Mouse (Mus musculus) liver (tissue): ENCODE data around the gene Dand5.

Source experiments
- DNase-seq: peaks from one replicate; pipeline ENCODE4 v3.0.0-alpha.2; 2020; ENCODE audit warnings: mixed read lengths

Dand5 gene

GRCm38 (mm10) chr8:84822723-84823122, at the start of gene Dand5:
Gene Dand5 (minus strand): TSS chr8:84822823.
- no peak for DNase-seq

GRCm38 (mm10) chr8:84871376-84872308, 49.0 kb upstream of the Dand5 start, which contains the start of gene Syce2:
Gene Syce2 (plus strand): TSS chr8:84872111.
- DNase-seq, result peak; percentile 93

- DNase-seq, result peak; percentile 93
These were observed 34.3 kb upstream of the Dand5 start, which contains the start of gene Farsa for GRCm38 (mm10) chr8:84856864-84857441. Gene Farsa (plus strand): TSS chr8:84856989.

- DNase-seq, result no peak
These were observed 33.8 kb upstream of the Dand5 start for GRCm38 (mm10) chr8:84856434-84856833.

GRCm38 (mm10) chr8:84847684-84848435, 25.2 kb upstream of the Dand5 start:
- peak; percentile 59 for DNase-seq

GRCm38 (mm10) chr8:84846722-84847572, 24.3 kb upstream of the Dand5 start, which contains the start of gene Calr:
Gene Calr (minus strand): TSS chr8:84846934.
- peak; percentile 100 for DNase-seq

GRCm38 (mm10) chr8:84846094-84846721, 23.6 kb upstream of the Dand5 start:
- DNase-seq, result no peak

- peak; percentile 65 for DNase-seq
These were observed 22.9 kb upstream of the Dand5 start for GRCm38 (mm10) chr8:84845355-84846093.

GRCm38 (mm10) chr8:84844397-84845070, 21.9 kb upstream of the Dand5 start:
- no peak for DNase-seq

- no peak for DNase-seq
These were observed 18.9 kb upstream of the Dand5 start for GRCm38 (mm10) chr8:84841514-84841913.

GRCm38 (mm10) chr8:84840248-84840999, 17.8 kb upstream of the Dand5 start, which contains the start of gene Rad23a:
Gene Rad23a (minus strand): TSS chr8:84840665.
- DNase-seq, result peak; percentile 94

GRCm38 (mm10) chr8:84839875-84840247, 17.2 kb upstream of the Dand5 start:
- no peak for DNase-seq

GRCm38 (mm10) chr8:84839411-84839810, 16.8 kb upstream of the Dand5 start:
- DNase-seq, result peak; percentile 11

- DNase-seq, result peak; percentile 94
These were observed 15.9 kb upstream of the Dand5 start for GRCm38 (mm10) chr8:84838513-84838912.

GRCm38 (mm10) chr8:84837912-84838470, 15.4 kb upstream of the Dand5 start:
- DNase-seq, result peak; percentile 39

GRCm38 (mm10) chr8:84837149-84837911, 14.7 kb upstream of the Dand5 start:
- DNase-seq, result peak; percentile 35

GRCm38 (mm10) chr8:84834866-84835855, 12.5 kb upstream of the Dand5 start:
- DNase-seq, result peak; percentile 31
